Mouse (Mus musculus) heart, postnatal 0 days (tissue): ENCODE results near the gene Zbtb5. TPM values are rescaled to one million over a fixed set of nuclear protein-coding genes. Genes with fewer than 3 reads are reported as not detected.

Source experiments
- ATAC-seq: fragments of 200-750 bp; cut with Nextera tagmentation; 2 replicates; pipeline ENCODE4 v1.8.0; 2017; ENCODE audit warnings: low read depth, moderate number of reproducible peaks, moderate library complexity; ENCODE audit not compliant: insufficient read depth
- DNase-seq: peaks from one replicate; pipeline ENCODE4 v3.0.0-alpha.2; 2016; ENCODE audit warnings: low spot score
- H3K27ac ChIP-seq: fragments of 300-500 bp; sonication (generic); 2 replicates; pipeline ENCODE4 v1.5.1; 2014; ENCODE audit warnings: low read depth, mild to moderate bottlenecking
- H3K27me3 ChIP-seq: fragments of 300-500 bp; sonication (generic); 2 replicates; pipeline ENCODE4 v1.6.1; 2014; ENCODE audit warnings: low read length, mixed read lengths; ENCODE audit not compliant: control insufficient read depth, insufficient read depth
- H3K36me3 ChIP-seq: fragments of 300-500 bp; sonication (generic); replicated peaks from 2 replicates; pipeline ENCODE4 v1.6.1; 2014; ENCODE audit warnings: low read length, mixed read lengths; ENCODE audit not compliant: control insufficient read depth, insufficient read depth
- H3K4me1 ChIP-seq: fragments of 300-500 bp; sonication (generic); 2 replicates; pipeline ENCODE4 v1.6.1; 2014; ENCODE audit warnings: antibody characterized with exemption; ENCODE audit not compliant: control insufficient read depth, insufficient read depth
- H3K4me2 ChIP-seq: fragments of 300-500 bp; sonication (generic); 2 replicates; pipeline ENCODE4 v1.6.1; 2014; ENCODE audit warnings: low read depth, mild to moderate bottlenecking, low read length, moderate library complexity
- H3K4me3 ChIP-seq: fragments of 300-500 bp; sonication (generic); 2 replicates; pipeline ENCODE4 v1.5.1; 2014; ENCODE audit warnings: low read depth, low read length
- H3K9ac ChIP-seq: fragments of 300-500 bp; sonication (generic); replicated peaks from 2 replicates; pipeline ENCODE4 v1.6.1; 2014; ENCODE audit warnings: low read depth, low read length, mixed read lengths
- H3K9me3 ChIP-seq: fragments of 300-500 bp; sonication (generic); replicated peaks from 2 replicates; pipeline ENCODE4 v1.6.1; 2016; ENCODE audit warnings: low read length; ENCODE audit not compliant: control insufficient read depth
- CTCF ChIP-seq: IDR thresholded peaks from 2 replicates; pipeline ENCODE4 v1.5.1; 2016; ENCODE audit warnings: antibody characterized with exemption, control low read depth, low read depth
- EP300 ChIP-seq: IDR thresholded peaks from 2 replicates; pipeline ENCODE4 v1.6.1; 2016; ENCODE audit warnings: antibody characterized with exemption, low read depth
- WGBS: fragments of 180-500 bp; shearing (Covaris S2); extraction: QIAGEN DNeasy Blood & Tissue Kit; methylation state at CpG from one replicate; pipeline ENCODE4 v1.1.7; 2014; 5-methylcytosine and 5-hydroxymethylcytosine counted together
- polyA plus RNA-seq: library from polyadenylated mRNA; unstranded; fragments of >200 nt; fragmentation: Nextera tagmentation; extraction: Ambion mirVana; gene quantifications from 2 replicates; pipeline ENCODE4 v1.2.1, GENCODE M21; 2015
- total RNA-seq: library from RNA; depleted of rRNA; stranded (reverse); fragments of >200 nt; gene quantifications from 2 replicates; pipeline ENCODE4 v1.2.3, GENCODE M21; 2014; ENCODE audit warnings: low replicate concordance

The Zbtb5 gene
- total and polyA plus RNA-seq, 2 experiments from 2014 or later: 8.9 to 20.3 TPM

GRCm38 (mm10) chr4:45011581-45012104 lies 569 bp downstream of the Zbtb5 start:
- H3K9me3 ChIP-seq: no peaks in the 10 kb centered on the region
- H3K27me3 ChIP-seq: no peaks in the 10 kb centered on the region
- DNase-seq: peak; percentile 41
- peaks cover 12% of the 10 kb centered on the region for H3K4me1 ChIP-seq
- H3K27ac ChIP-seq: peak overlapping the region; percentile 97
- H3K9ac ChIP-seq: peak overlapping the region; percentile 88
- TF ChIP-seq EP300 (no peak), CTCF (no peak)
- ATAC-seq: peak; percentile 30
- no peaks in the 10 kb centered on the region for H3K36me3 ChIP-seq
- H3K4me2 ChIP-seq: peak overlapping the region; percentile 69
- peak overlapping the region; percentile 90 for H3K4me3 ChIP-seq
- WGBS: under 1% methylated on average over 31 of the region's 31 CpGs

- WGBS: 13% methylated on average over 11 of the region's 11 CpGs
- Histone ChIP-seq H3K27me3 (no peaks in the 10 kb centered on the region), H3K4me1 (peaks cover 12% of the 10 kb centered on the region), H3K9me3 (no peaks in the 10 kb centered on the region), H3K36me3 (no peaks in the 10 kb centered on the region), H3K27ac (peak overlapping the region; percentile 97), H3K4me3 (peak overlapping the region; percentile 90), H3K9ac (peak overlapping the region; percentile 88; the same call in 1 of the 2 replicates), H3K4me2 (peak overlapping the region; percentile 69)
- TF ChIP-seq EP300: no peak
- no peak for TF ChIP-seq CTCF
- DNase-seq (no peak), ATAC-seq (no peak)
Observed at GRCm38 (mm10) chr4:45010806-45011415, 1.3 kb downstream of the Zbtb5 start.

- no peak for DNase-seq
- Histone ChIP-seq H3K9me3 (no peaks in the 10 kb centered on the region), H3K36me3 (no peaks in the 10 kb centered on the region), H3K27me3 (no peaks in the 10 kb centered on the region), H3K9ac (no peak overlapping the region), H3K4me1 (no peaks in the 10 kb centered on the region; the same call in 1 of the 2 replicates), H3K27ac (no peak overlapping the region; the same call in 1 of the 2 replicates), H3K4me2 (no peak overlapping the region), H3K4me3 (no peak overlapping the region)
- WGBS: 46% methylated on average over 3 of the region's 3 CpGs
- no peak for TF ChIP-seq CTCF
- no peak for TF ChIP-seq EP300
- no peak for ATAC-seq
Observed at GRCm38 (mm10) chr4:45005452-45005851, 6.8 kb downstream of the Zbtb5 start.

- peaks cover under 1% of the 10 kb centered on the region for H3K36me3 ChIP-seq
- 88% methylated on average over 6 of the region's 6 CpGs for WGBS
- TF ChIP-seq EP300: no peak
- no peak for TF ChIP-seq CTCF
- no peak overlapping the region for H3K9ac ChIP-seq
- H3K4me3 ChIP-seq: no peak overlapping the region
- no peak overlapping the region for H3K4me2 ChIP-seq
- no peaks in the 10 kb centered on the region for H3K27me3 ChIP-seq
- no peak for ATAC-seq
- DNase-seq: no peak
- no peaks in the 10 kb centered on the region for H3K4me1 ChIP-seq
- no peaks in the 10 kb centered on the region for H3K9me3 ChIP-seq
- no peak overlapping the region for H3K27ac ChIP-seq
Observed at GRCm38 (mm10) chr4:45000001-45000400, 12.2 kb downstream of the Zbtb5 start.

GRCm38 (mm10) chr4:44998071-44998470 lies 14.1 kb downstream of the Zbtb5 start:
- H3K9ac ChIP-seq: no peak overlapping the region
- TF ChIP-seq EP300 (no peak), CTCF (no peak)

GRCm38 (mm10) chr4:44994776-44995175 lies 17.4 kb downstream of the Zbtb5 start:
- Histone ChIP-seq H3K4me1 (no peaks in the 10 kb centered on the region), H3K9ac (no peak overlapping the region), H3K27me3 (no peaks in the 10 kb centered on the region), H3K9me3 (no peaks in the 10 kb centered on the region), H3K27ac (no peak overlapping the region), H3K4me2 (no peak overlapping the region), H3K36me3 (peaks cover 38% of the 10 kb centered on the region), H3K4me3 (no peak overlapping the region)
- DNase-seq (no peak), ATAC-seq (no peak)
- TF ChIP-seq CTCF (no peak), EP300 (no peak)
- 83% methylated on average over 18 of the region's 18 CpGs for WGBS

More at GRCm38 (mm10) chr4:44998071-44998470, 14.1 kb downstream of the Zbtb5 start:
- Histone ChIP-seq H3K4me1 (no peaks in the 10 kb centered on the region), H3K36me3 (peaks cover 15% of the 10 kb centered on the region), H3K27me3 (no peaks in the 10 kb centered on the region), H3K4me3 (no peak overlapping the region), H3K9me3 (no peaks in the 10 kb centered on the region), H3K27ac (no peak overlapping the region), H3K4me2 (no peak overlapping the region)
- DNase-seq: no peak
- no peak for ATAC-seq
- 71% methylated on average over 3 of the region's 3 CpGs for WGBS
